Mouse (Mus musculus) hindbrain, embryonic 14.5 days (tissue): ENCODE measurements around the gene Mob3b. TPM values are rescaled to one million over a fixed set of nuclear protein-coding genes. Genes with fewer than 3 reads are reported as not detected.
A peak's percentile ranks its signal among the peaks of the same experiment; 100 is the strongest.

Experiments used
- ATAC-seq: fragments of 200-750 bp; cut with Nextera tagmentation; 2 replicates; pipeline ENCODE4 v1.8.0; 2017; ENCODE audit warnings: moderate number of reproducible peaks, mild to moderate bottlenecking, moderate TSS enrichment, moderate library complexity; ENCODE audit not compliant: low FRiP score
- DNase-seq: peaks from one replicate; pipeline ENCODE4 v3.0.0-alpha.2; 2015; ENCODE audit warnings: low spot score
- H3K27ac ChIP-seq: fragments of 300-500 bp; sonication (generic); 2 replicates; pipeline ENCODE4 v1.5.1; 2014; ENCODE audit warnings: mild to moderate bottlenecking, moderate library complexity
- H3K27me3 ChIP-seq: fragments of 300-500 bp; sonication (generic); 2 replicates; pipeline ENCODE4 v1.6.1; 2014; ENCODE audit warnings: mild to moderate bottlenecking, low read length, mixed read lengths; ENCODE audit not compliant: control insufficient read depth, insufficient read depth
- H3K36me3 ChIP-seq: fragments of 300-500 bp; sonication (generic); replicated peaks from 2 replicates; pipeline ENCODE4 v1.6.1; 2014; ENCODE audit not compliant: control insufficient read depth, insufficient read depth
- H3K4me1 ChIP-seq: fragments of 300-500 bp; sonication (generic); replicated peaks from 2 replicates; pipeline ENCODE4 v1.6.1; 2014; ENCODE audit warnings: antibody characterized with exemption, low read length, mixed read lengths; ENCODE audit not compliant: control insufficient read depth, insufficient read depth
- H3K4me2 ChIP-seq: fragments of 300-500 bp; sonication (generic); replicated peaks from 2 replicates; pipeline ENCODE4 v1.6.1; 2014; ENCODE audit warnings: mild to moderate bottlenecking, moderate library complexity
- H3K4me3 ChIP-seq: fragments of 300-500 bp; sonication (generic); replicated peaks from 2 replicates; pipeline ENCODE4 v1.5.1; 2014; ENCODE audit warnings: mild to moderate bottlenecking, low read length
- H3K9ac ChIP-seq: fragments of 300-500 bp; sonication (generic); 2 replicates; pipeline ENCODE4 v1.6.1; 2014
- H3K9me3 ChIP-seq: fragments of 300-500 bp; sonication (generic); 2 replicates; pipeline ENCODE4 v1.6.1; 2016; ENCODE audit warnings: low read length; ENCODE audit not compliant: control insufficient read depth
- WGBS: fragments of 180-500 bp; shearing (Covaris S2); extraction: QIAGEN DNeasy Blood & Tissue Kit; methylation state at CpG from one replicate; pipeline ENCODE4 v1.1.7; 2014; 5-methylcytosine and 5-hydroxymethylcytosine counted together
- polyA plus RNA-seq: library from polyadenylated mRNA; unstranded; fragments of >200 nt; fragmentation: Nextera tagmentation; extraction: Ambion mirVana; gene quantifications from 2 replicates; pipeline ENCODE4 v1.2.1, GENCODE M21; 2014

Gene Mob3b
- 3.4 and 4.0 TPM in 2 replicates for polyA plus RNA-seq

DNA sequence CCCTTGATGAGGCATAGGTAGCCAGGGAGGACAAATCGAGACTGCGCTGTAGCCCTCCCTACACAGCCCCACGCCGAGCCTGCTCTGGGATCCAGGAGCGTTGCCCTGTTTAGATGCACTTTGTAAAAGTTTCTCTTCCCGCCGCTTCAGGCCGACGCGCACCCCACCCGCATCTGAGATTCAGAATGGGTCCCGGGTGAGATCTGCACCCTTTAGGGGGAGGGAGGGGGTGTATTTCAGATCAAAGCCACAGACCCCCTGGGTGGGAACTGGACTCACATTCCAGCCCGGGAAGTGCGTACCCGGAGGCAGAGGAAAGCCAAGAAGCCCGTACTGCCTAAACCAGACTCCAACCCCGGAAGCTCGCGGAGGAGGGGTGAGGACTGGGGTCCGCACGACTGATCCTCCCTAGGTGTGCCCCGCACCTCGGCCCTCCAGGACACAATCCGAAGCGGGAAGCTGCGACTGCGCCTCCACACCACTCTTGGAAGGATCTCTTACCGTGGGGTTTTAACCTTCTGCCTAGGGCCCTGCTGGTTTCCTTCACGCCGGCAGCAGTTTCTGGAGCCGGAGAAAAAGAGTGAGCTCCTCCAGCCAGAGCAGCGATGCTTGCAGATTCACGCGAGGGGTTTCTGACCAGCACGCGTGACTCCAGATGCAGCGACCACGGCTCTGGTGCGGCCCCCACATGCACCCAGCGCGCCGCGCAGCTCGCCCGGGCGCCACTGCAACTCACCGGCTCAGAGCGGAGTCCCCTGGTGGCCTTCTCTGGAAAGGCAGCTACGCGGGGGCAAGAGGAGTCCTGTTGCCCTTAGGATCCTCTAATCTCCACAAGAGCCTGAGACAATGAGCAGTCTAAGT, at the start of gene Mob3b:
Gene Mob3b (minus strand): TSS at position 734 of the 861 bp plus-strand sequence.
- no peaks in the 10 kb centered on the region for H3K9me3 ChIP-seq
- H3K36me3 ChIP-seq: no peaks in the 10 kb centered on the region
- peaks cover 6% of the 10 kb centered on the region; the same call in 1 of the 2 replicates for H3K4me1 ChIP-seq
- ATAC-seq (peak; percentile 85), DNase-seq (peak; percentile 82)
- WGBS: 1% methylated on average over 50 of the region's 50 CpGs
- H3K4me2 ChIP-seq: peak within 1 kb of the TSS; percentile 99
- peaks cover 14% of the 10 kb centered on the region; the same call in 1 of the 2 replicates for H3K27me3 ChIP-seq
- H3K9ac ChIP-seq: peak within 1 kb of the TSS; percentile 67
- peak within 1 kb of the TSS; percentile 54 for H3K4me3 ChIP-seq
- H3K27ac ChIP-seq: peak within 1 kb of the TSS; percentile 38

GRCm38 (mm10) chr4:35204659-35205058, 47.4 kb upstream of the Mob3b start:
- ATAC-seq: no peak
- Histone ChIP-seq H3K9me3 (peaks cover 4% of the 10 kb centered on the region; the same call in 1 of the 2 replicates), H3K36me3 (peaks cover 50% of the 10 kb centered on the region), H3K27ac (no peak overlapping the region), H3K4me3 (no peak overlapping the region), H3K4me1 (no peaks in the 10 kb centered on the region), H3K9ac (no peak overlapping the region), H3K27me3 (no peaks in the 10 kb centered on the region), H3K4me2 (no peak overlapping the region)
- WGBS: 67% methylated on average over 7 of the region's 7 CpGs
- no peak for DNase-seq

GRCm38 (mm10) chr4:35203724-35204123, 46.4 kb upstream of the Mob3b start:
- WGBS: 96% methylated on average over 2 of the region's 2 CpGs
- ATAC-seq: no peak

GRCm38 (mm10) chr4:35201700-35202099, 44.4 kb upstream of the Mob3b start:
- Histone ChIP-seq H3K4me1 (no peaks in the 10 kb centered on the region), H3K4me2 (no peak overlapping the region), H3K27ac (no peak overlapping the region), H3K4me3 (no peak overlapping the region), H3K36me3 (peaks cover 65% of the 10 kb centered on the region), H3K9me3 (peaks cover 4% of the 10 kb centered on the region; the same call in 1 of the 2 replicates), H3K9ac (no peak overlapping the region), H3K27me3 (no peaks in the 10 kb centered on the region)
- DNase-seq (no peak), ATAC-seq (no peak)
- 96% methylated on average over 5 of the region's 5 CpGs for WGBS

More at GRCm38 (mm10) chr4:35203724-35204123, 46.4 kb upstream of the Mob3b start:
- H3K4me2 ChIP-seq: no peak overlapping the region
- H3K9me3 ChIP-seq: peaks cover 4% of the 10 kb centered on the region; the same call in 1 of the 2 replicates
- no peak overlapping the region for H3K4me3 ChIP-seq
- no peak overlapping the region for H3K9ac ChIP-seq
- H3K36me3 ChIP-seq: peaks cover 56% of the 10 kb centered on the region
- DNase-seq: no peak
- H3K27ac ChIP-seq: no peak overlapping the region
- no peaks in the 10 kb centered on the region for H3K27me3 ChIP-seq
- H3K4me1 ChIP-seq: no peaks in the 10 kb centered on the region

DNA sequence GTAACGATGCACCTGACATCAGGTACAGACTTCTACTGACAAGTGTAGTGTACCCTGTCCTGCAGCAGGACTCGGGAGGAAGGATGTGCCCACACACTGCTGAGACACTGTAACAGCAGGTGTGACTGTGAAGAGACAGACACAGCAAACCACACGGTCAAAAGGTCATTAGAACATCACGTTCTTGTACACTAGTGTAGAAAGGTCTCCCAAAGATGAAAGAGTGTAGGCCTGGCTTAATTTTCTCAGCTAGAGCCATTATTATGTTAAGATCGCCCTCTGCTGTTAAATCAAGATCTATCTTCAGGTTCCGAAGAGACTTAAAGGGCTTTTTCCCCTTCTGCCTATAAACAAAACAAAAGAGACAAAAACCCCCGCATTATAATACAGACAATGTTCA, 35.4 kb upstream of the Mob3b start:
- peak; percentile 71 for DNase-seq
- WGBS: 31% methylated on average over 7 of the region's 7 CpGs
- Histone ChIP-seq H3K27me3 (no peaks in the 10 kb centered on the region), H3K4me1 (no peaks in the 10 kb centered on the region), H3K4me2 (no peak overlapping the region), H3K4me3 (no peak overlapping the region), H3K27ac (no peak overlapping the region), H3K9ac (no peak overlapping the region), H3K9me3 (no peaks in the 10 kb centered on the region), H3K36me3 (peaks cover 24% of the 10 kb centered on the region)
- no peak for ATAC-seq

- no peaks in the 10 kb centered on the region for H3K27me3 ChIP-seq
- H3K27ac ChIP-seq: no peak overlapping the region
- DNase-seq (no peak), ATAC-seq (no peak)
- no peak overlapping the region for H3K4me3 ChIP-seq
- H3K4me1 ChIP-seq: no peaks in the 10 kb centered on the region
- no peaks in the 10 kb centered on the region for H3K9me3 ChIP-seq
- WGBS: 67% methylated on average over 5 of the region's 5 CpGs
- H3K4me2 ChIP-seq: no peak overlapping the region
- H3K36me3 ChIP-seq: peaks cover 9% of the 10 kb centered on the region; the same call in 1 of the 2 replicates
- no peak overlapping the region for H3K9ac ChIP-seq
Measured at GRCm38 (mm10) chr4:35189794-35190193, 32.5 kb upstream of the Mob3b start.

DNA sequence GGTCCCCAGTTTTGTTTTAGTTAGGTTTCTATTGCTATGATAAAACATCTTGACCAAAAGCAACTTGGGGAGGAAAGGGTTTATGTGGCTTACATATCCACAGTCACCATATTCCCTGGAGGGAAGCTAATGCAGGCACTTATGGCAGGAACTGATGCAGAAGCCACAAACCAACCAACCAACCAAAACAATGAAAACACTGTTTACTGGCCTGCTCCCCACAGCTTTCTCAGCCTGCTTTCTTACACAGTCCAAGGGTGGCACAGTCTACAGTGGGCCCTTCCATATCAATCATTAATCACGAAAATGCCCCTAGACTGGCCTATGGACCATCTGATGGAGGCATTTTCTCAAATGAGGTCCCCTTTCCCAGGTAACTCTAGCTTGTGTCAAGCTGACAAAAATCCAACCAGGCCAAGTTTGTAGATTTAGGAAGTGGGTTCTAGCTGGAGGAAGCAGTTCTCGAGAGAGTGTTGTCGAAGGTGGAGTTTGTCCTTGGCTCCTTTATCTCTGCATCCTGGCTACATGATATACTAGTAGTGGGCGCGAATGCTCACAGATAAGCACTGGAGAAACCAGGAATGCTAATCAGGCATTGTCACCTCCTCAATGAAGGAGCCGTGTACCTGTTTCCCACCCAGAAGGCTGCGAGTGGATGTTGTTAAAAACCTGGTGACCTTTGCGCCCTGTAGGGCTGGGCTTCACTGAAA, 30.5 kb upstream of the Mob3b start:
- 95% methylated on average over 8 of the region's 8 CpGs for WGBS
- H3K4me2 ChIP-seq: no peak overlapping the region
- no peaks in the 10 kb centered on the region for H3K9me3 ChIP-seq
- peaks cover 4% of the 10 kb centered on the region; the same call in 1 of the 2 replicates for H3K36me3 ChIP-seq
- no peaks in the 10 kb centered on the region for H3K27me3 ChIP-seq
- no peak overlapping the region for H3K4me3 ChIP-seq
- H3K4me1 ChIP-seq: no peaks in the 10 kb centered on the region
- H3K27ac ChIP-seq: no peak overlapping the region
- DNase-seq (no peak), ATAC-seq (no peak)
- H3K9ac ChIP-seq: no peak overlapping the region

DNA sequence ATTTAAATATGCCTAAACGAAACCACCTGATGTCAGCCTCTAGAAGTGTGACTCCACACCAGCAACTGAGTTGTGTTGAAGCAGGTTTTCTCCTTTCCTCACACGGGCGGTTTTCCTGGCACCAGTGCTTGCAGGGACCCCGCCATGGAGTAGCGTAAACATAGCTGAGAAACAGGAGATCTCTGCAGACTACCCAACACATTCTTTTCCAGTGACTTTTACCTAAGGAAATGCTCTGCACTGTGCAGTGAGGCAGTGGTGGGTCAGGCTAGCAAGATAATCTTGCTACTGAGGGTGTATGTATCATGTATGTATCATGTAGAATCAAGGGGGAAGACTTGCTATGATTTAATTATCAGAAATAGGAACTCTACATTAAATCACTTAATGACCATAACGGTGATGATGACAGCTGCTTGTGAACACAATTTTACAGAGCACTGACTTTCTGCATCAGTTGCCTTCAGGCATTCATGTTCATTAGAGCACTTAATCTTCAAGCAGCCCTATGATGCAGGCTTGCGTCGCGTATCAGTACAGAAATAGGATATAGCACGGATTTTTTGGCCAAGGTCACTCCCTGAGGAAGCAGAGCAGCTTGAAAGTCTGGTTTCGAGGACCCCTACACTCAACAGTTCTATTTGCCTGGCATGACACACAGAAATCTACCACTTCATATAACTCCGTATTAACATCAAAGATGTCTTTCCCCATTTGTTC, 20.8 kb upstream of the Mob3b start:
- no peak for DNase-seq
- H3K4me1 ChIP-seq: no peaks in the 10 kb centered on the region
- WGBS: 72% methylated on average over 12 of the region's 12 CpGs

GRCm38 (mm10) chr4:35175566-35175965, 18.3 kb upstream of the Mob3b start:
- Histone ChIP-seq H3K27ac (no peak overlapping the region), H3K4me2 (no peak overlapping the region), H3K27me3 (no peaks in the 10 kb centered on the region), H3K9me3 (no peaks in the 10 kb centered on the region), H3K9ac (no peak overlapping the region), H3K4me1 (no peaks in the 10 kb centered on the region), H3K36me3 (no peaks in the 10 kb centered on the region), H3K4me3 (no peak overlapping the region)
- ATAC-seq (no peak), DNase-seq (no peak)
- 88% methylated on average over 2 of the region's 2 CpGs for WGBS

More for the DNA sequence above, 20.8 kb upstream of the Mob3b start:
- Histone ChIP-seq H3K9ac (no peak overlapping the region), H3K27me3 (no peaks in the 10 kb centered on the region), H3K9me3 (no peaks in the 10 kb centered on the region), H3K27ac (no peak overlapping the region), H3K4me2 (no peak overlapping the region), H3K36me3 (no peaks in the 10 kb centered on the region), H3K4me3 (no peak overlapping the region)
- ATAC-seq: peak; percentile 34; the same call in 1 of the 2 replicates
